Mouse (Mus musculus) regulatory T cell (primary cell): ENCODE results near the gene Smyd4.

Source experiments
- in situ Hi-C: fragments of 300-600 bp; cut with MboI, MseI; formaldehyde crosslinking; loops from one replicate; pipeline ENCODE4 v1.15.1; 2025; ENCODE audit warnings: high pct_unique_total_duplicates

Smyd4 gene

GRCm38 (mm10) chr11:75415994-75416393, 67.8 kb downstream of the Smyd4 start:
- in situ Hi-C loops, result no loop called here

- in situ Hi-C loops, result no loop called here
Observed at GRCm38 (mm10) chr11:75420037-75420436, 71.8 kb downstream of the Smyd4 start.

- in situ Hi-C loops, result no loop called here
Observed at GRCm38 (mm10) chr11:75420810-75421374, 72.7 kb downstream of the Smyd4 start.

GRCm38 (mm10) chr11:75421375-75422012, 73.3 kb downstream of the Smyd4 start:
- in situ Hi-C loops, result no loop called here

- in situ Hi-C loops, result no loop called here
Observed at GRCm38 (mm10) chr11:75422013-75422792, 74.0 kb downstream of the Smyd4 start, which contains the start of gene Serpinf1. TSS of gene Serpinf1 (minus strand) at chr11:75422701.

- in situ Hi-C loops, result no loop called here
Observed at GRCm38 (mm10) chr11:75423091-75423490, 74.9 kb downstream of the Smyd4 start.

GRCm38 (mm10) chr11:75424033-75424432, 75.8 kb downstream of the Smyd4 start:
- in situ Hi-C loops, result no loop called here

- in situ Hi-C loops, result no loop called here
Observed at GRCm38 (mm10) chr11:75424459-75424858, 76.2 kb downstream of the Smyd4 start.

- in situ Hi-C loops, result no loop called here
Observed at GRCm38 (mm10) chr11:75429019-75429705, 80.9 kb downstream of the Smyd4 start.

- in situ Hi-C loops, result no loop called here
Observed at GRCm38 (mm10) chr11:75431307-75431706, 83.1 kb downstream of the Smyd4 start.

- in situ Hi-C loops, result no loop called here
Observed at GRCm38 (mm10) chr11:75434138-75434537, 85.9 kb downstream of the Smyd4 start.

GRCm38 (mm10) chr11:75438194-75438593, 90.0 kb downstream of the Smyd4 start:
- in situ Hi-C loops, result no loop called here

- in situ Hi-C loops, result no loop called here
Observed at GRCm38 (mm10) chr11:75438804-75439203, 90.6 kb downstream of the Smyd4 start.

GRCm38 (mm10) chr11:75439363-75439762, 91.1 kb downstream of the Smyd4 start, which contains the start of gene Serpinf2:
TSS of gene Serpinf2 (minus strand) at chr11:75439591.
- in situ Hi-C loops, result no loop called here

- in situ Hi-C loops, result no loop called here
Observed at GRCm38 (mm10) chr11:75439951-75440350, 91.7 kb downstream of the Smyd4 start.

- in situ Hi-C loops, result no loop called here
Observed at GRCm38 (mm10) chr11:75441034-75441433, 92.8 kb downstream of the Smyd4 start.

GRCm38 (mm10) chr11:75441601-75442000, 93.4 kb downstream of the Smyd4 start:
- in situ Hi-C loops, result no loop called here

GRCm38 (mm10) chr11:75443711-75444110, 95.5 kb downstream of the Smyd4 start:
- in situ Hi-C loops, result no loop called here

GRCm38 (mm10) chr11:75448575-75448974, 100.3 kb downstream of the Smyd4 start:
- in situ Hi-C loops, result no loop called here

- in situ Hi-C loops, result no loop called here
Observed at GRCm38 (mm10) chr11:75449695-75450094, 101.5 kb downstream of the Smyd4 start.

- in situ Hi-C loops, result no loop called here
Observed at GRCm38 (mm10) chr11:75450304-75450908, 102.2 kb downstream of the Smyd4 start.

- in situ Hi-C loops, result no loop called here
Observed at GRCm38 (mm10) chr11:75450936-75451335, 102.7 kb downstream of the Smyd4 start.
